Mouse (Mus musculus) liver, adult 2 months (tissue): ENCODE measurements around the gene Creb5.

Experiments
- CTCF ChIP-seq: fragments of 200-500 bp; IDR thresholded peaks from 2 replicates; pipeline ENCODE4 v1.5.1; 2011; ENCODE audit warnings: low read depth, low read length, control low read depth
- POLR2A ChIP-seq: fragments of 200-500 bp; IDR thresholded peaks from 2 replicates; pipeline ENCODE4 v1.6.1; 2011; ENCODE audit warnings: low read length, control low read depth; ENCODE audit not compliant: insufficient read depth; ENCODE audit errors: extremely low read depth

DNA sequence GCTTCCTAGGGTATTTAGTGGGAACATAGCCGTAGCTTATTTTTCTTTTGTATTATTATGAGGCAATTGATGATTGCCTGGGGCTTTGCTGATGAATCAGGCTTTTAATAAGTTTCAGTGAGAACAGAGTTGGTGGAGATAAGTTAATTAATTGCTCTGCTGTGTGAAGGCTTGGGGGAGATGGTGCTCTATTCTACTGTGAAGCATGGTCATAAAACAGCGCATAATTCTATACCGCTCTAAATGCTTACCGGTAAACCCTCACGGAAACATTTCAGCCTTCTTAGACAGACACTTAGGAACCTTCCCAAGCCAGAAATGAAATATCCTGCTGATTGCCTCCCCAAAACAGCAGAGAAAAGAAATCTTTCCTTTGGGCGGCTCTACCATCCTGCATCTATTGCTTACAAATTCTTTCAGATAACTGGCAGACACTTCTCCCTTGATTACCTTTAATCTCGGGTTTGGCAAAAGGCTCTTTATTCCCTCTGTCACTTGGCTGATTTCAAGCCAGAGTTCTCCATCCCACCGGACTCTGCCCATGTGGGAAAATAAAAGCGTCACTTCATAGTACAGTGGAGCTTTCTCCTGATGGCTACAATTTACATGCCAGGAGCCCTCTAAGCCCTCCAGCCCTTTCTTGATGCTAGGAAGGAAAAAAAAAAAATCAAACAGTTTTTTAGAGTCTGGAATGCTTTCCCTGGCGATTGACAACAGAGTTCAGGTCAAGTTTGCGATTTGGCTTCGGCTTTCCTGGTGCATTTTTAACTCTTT, 19.2 kb upstream of the Creb5 start:
- TF ChIP-seq POLR2A (no peak), CTCF (no peak)
